Mouse (Mus musculus) intestine, embryonic 16.5 days (tissue): ENCODE data around the gene Rsg1. TPM values are rescaled to one million over a fixed set of nuclear protein-coding genes. Genes with fewer than 3 reads are reported as not detected.

Source experiments
- ATAC-seq: fragments of 200-750 bp; cut with Nextera tagmentation; 2 replicates; pipeline ENCODE4 v1.8.0; 2017; ENCODE audit warnings: moderate TSS enrichment, moderate library complexity
- H3K27ac ChIP-seq: fragments of 300-500 bp; sonication (generic); 2 replicates; pipeline ENCODE4 v1.5.1; 2014; ENCODE audit warnings: mild to moderate bottlenecking, low read length
- H3K27me3 ChIP-seq: fragments of 300-500 bp; sonication (generic); replicated peaks from 2 replicates; pipeline ENCODE4 v1.6.1; 2014; ENCODE audit warnings: low read length, control low read depth, mixed read lengths; ENCODE audit not compliant: control insufficient read depth, insufficient read depth
- H3K36me3 ChIP-seq: fragments of 300-500 bp; sonication (generic); 2 replicates; pipeline ENCODE4 v1.6.1; 2014; ENCODE audit warnings: low read length, control low read depth; ENCODE audit not compliant: control insufficient read depth, insufficient read depth
- H3K4me1 ChIP-seq: fragments of 300-500 bp; sonication (generic); 2 replicates; pipeline ENCODE4 v1.6.1; 2014; ENCODE audit warnings: low read length, control low read depth, mixed read lengths; ENCODE audit not compliant: control insufficient read depth, insufficient read depth
- H3K4me2 ChIP-seq: fragments of 300-500 bp; sonication (generic); 2 replicates; pipeline ENCODE4 v1.6.1; 2014; ENCODE audit warnings: low read depth, low read length, control low read depth
- H3K4me3 ChIP-seq: fragments of 300-500 bp; sonication (generic); 2 replicates; pipeline ENCODE4 v1.5.1; 2014; ENCODE audit warnings: mild to moderate bottlenecking, low read length
- H3K9ac ChIP-seq: fragments of 300-500 bp; sonication (generic); 2 replicates; pipeline ENCODE4 v1.6.1; 2014; ENCODE audit warnings: low read depth, low read length
- H3K9me3 ChIP-seq: fragments of 300-500 bp; sonication (generic); 2 replicates; pipeline ENCODE4 v1.6.1; 2016; ENCODE audit warnings: low read length, control low read depth; ENCODE audit not compliant: control insufficient read depth
- WGBS: fragments of 180-500 bp; shearing (Covaris S2); extraction: QIAGEN DNeasy Blood & Tissue Kit; methylation state at CpG from one replicate; pipeline ENCODE4 v1.1.7; 2014; 5-methylcytosine and 5-hydroxymethylcytosine counted together
- polyA plus RNA-seq: library from polyadenylated mRNA; unstranded; fragments of >200 nt; fragmentation: Nextera tagmentation; extraction: Ambion mirVana; gene quantifications from 2 replicates; pipeline ENCODE4 v1.2.1, GENCODE M21; 2015

Rsg1 gene
- polyA plus RNA-seq, 1 experiment from 2014 or later, result 5.1 TPM

GRCm38 (mm10) chr4:141222752-141223151 lies 9.0 kb downstream of the Rsg1 start:
- H3K4me2 ChIP-seq, result no peak overlapping the region
- H3K4me3 ChIP-seq, result no peak overlapping the region
- H3K27ac ChIP-seq, result no peak overlapping the region
- H3K36me3 ChIP-seq, result no peaks in the 10 kb centered on the region
- ATAC-seq, result no peak
- no peaks in the 10 kb centered on the region for H3K27me3 ChIP-seq
- WGBS, result 89% methylated on average over 5 of the region's 5 CpGs
- H3K9me3 ChIP-seq, result no peaks in the 10 kb centered on the region
- H3K4me1 ChIP-seq, result no peaks in the 10 kb centered on the region
- H3K9ac ChIP-seq, result no peak overlapping the region

- Histone ChIP-seq H3K4me3 (no peak overlapping the region), H3K4me1 (no peaks in the 10 kb centered on the region), H3K4me2 (no peak overlapping the region), H3K27me3 (no peaks in the 10 kb centered on the region), H3K36me3 (no peaks in the 10 kb centered on the region), H3K9ac (no peak overlapping the region), H3K27ac (no peak overlapping the region), H3K9me3 (no peaks in the 10 kb centered on the region)
- 68% methylated on average over 7 of the region's 7 CpGs for WGBS
- ATAC-seq, result peak; percentile 69; the same call in 1 of the 2 replicates
Measured at GRCm38 (mm10) chr4:141228687-141229086, 14.9 kb downstream of the Rsg1 start.

DNA sequence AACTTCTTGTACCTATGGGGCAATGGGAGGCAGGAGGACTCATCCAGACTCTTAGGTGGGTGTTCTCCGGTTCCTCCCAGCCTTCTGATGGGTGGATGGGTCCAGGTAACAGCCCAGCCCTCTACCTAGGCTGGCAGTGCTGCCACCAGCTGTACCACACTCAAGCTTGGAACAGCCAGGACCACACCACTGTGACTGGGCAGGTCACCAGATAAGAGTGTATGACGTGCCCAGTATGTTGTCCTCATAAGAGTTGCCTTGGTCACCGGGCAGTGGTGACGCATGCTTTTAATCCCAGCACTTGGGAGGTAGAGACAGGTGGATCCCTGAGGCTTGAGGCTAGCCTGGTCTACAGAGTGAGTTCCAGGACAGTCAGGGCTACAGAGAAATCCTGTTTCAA lies 19.4 kb downstream of the Rsg1 start:
- no peak for ATAC-seq
- Histone ChIP-seq H3K9me3 (no peaks in the 10 kb centered on the region), H3K27me3 (no peaks in the 10 kb centered on the region), H3K36me3 (no peaks in the 10 kb centered on the region), H3K4me1 (peaks cover 1% of the 10 kb centered on the region; the same call in 1 of the 2 replicates), H3K27ac (no peak overlapping the region), H3K9ac (no peak overlapping the region), H3K4me2 (no peak overlapping the region), H3K4me3 (no peak overlapping the region)
- 91% methylated on average over 4 of the region's 4 CpGs for WGBS

DNA sequence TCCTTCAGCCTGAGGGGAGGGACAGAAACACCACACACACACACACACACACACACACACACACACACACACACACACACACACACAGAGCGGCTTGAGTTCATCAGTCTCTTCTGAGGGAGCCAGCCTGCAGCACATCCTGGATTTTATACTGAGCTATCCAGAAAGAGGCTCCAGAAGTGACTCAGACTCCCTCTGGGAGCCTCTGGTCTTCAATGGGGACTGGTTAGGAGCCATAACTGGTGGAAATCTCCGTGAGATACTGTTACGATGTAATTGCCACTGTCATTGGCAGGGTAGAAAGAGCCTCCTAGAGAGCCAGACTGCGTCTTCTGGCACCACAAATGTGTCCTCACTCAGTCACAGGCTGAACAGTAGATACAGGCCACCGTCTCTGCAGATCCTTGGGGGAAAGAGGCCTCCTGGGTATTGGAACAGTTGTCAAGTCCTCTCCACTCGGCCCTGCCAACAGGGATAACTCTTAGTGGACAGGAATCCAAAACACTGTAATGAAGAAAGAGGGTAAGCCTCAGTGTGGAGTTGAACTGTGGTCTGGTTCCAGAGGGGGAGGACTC lies 21.9 kb downstream of the Rsg1 start:
- ATAC-seq, result no peak
- 67% methylated on average over 6 of the region's 6 CpGs for WGBS
- Histone ChIP-seq H3K4me1 (peaks cover 15% of the 10 kb centered on the region), H3K9ac (no peak overlapping the region), H3K27me3 (no peaks in the 10 kb centered on the region), H3K4me2 (no peak overlapping the region), H3K9me3 (no peaks in the 10 kb centered on the region), H3K4me3 (no peak overlapping the region), H3K27ac (no peak overlapping the region), H3K36me3 (no peaks in the 10 kb centered on the region)

DNA sequence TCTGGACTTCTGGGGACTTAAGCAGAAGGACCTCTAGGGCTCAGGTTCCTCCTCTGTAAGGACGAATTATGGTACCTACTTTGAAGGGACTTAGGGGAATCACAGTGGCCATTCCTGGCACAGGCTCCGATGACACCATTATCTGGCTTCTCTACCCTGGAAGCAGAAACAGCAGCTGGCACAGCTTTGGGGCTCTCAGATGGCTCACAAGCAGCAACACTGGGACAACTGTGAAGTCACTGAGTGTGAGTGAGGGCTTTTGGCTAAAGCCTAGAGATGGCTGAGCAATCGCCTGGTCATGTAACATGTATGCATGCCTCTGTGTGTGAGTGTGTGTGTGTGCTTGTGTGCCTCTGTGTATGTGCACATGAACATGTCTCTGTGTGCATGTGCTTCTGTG lies 23.1 kb downstream of the Rsg1 start:
- WGBS, result 76% methylated on average over 3 of the region's 3 CpGs

DNA sequence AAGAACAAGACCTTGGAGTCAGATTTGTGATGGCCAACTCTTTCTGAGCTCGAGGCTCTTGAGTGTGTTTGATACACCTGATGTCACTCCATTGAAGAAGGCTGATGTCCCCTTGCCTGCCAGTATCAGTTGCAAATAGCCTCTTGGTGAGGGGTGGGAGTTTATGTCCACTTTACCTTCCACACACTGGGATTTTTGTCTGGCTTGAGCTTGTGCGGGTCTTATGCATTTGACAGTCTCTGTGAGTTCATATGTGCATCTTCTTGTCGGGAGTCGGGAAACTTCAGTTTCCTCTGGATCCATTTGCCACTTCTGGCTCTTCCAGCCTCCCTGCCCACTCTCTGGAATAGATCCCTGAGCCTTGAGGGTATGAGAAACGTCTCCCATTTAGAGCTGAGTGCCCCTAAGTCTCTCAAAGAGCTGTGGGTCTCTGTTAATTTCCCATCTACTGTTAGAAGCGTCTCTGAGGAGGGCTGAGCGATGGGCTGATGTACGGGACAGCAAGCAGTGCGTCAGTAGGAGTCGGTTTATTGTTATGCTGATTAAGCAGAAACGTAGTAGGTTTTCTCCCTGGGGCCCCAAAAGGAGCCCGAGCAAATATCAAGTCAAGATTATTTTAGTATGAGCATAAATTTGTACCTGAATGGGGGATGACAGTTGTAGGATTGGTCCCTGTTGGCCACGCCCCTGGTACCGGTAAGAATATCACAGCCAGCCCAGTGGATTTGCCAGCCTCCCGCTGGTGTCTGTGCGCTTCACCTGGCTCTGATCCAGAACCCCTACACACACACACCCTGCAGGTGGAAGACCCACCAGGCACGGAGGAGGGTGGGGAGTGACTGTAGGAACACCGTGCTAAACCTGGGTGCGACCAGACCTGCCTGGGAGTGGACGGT lies 25.0 kb downstream of the Rsg1 start:
- Histone ChIP-seq H3K27me3 (no peaks in the 10 kb centered on the region; the same call in 1 of the 2 replicates), H3K9me3 (no peaks in the 10 kb centered on the region), H3K27ac (peak overlapping the region; percentile 76), H3K4me2 (peak overlapping the region; percentile 88), H3K36me3 (no peaks in the 10 kb centered on the region), H3K9ac (peak overlapping the region; percentile 65), H3K4me1 (peaks cover 44% of the 10 kb centered on the region), H3K4me3 (peak overlapping the region; percentile 48)
- WGBS, result 6% methylated on average over 20 of the region's 20 CpGs
- ATAC-seq, result no peak

More for the DNA sequence above, 23.1 kb downstream of the Rsg1 start:
- H3K4me3 ChIP-seq, result no peak overlapping the region
- ATAC-seq, result no peak
- no peak overlapping the region for H3K9ac ChIP-seq
- no peaks in the 10 kb centered on the region for H3K9me3 ChIP-seq
- H3K36me3 ChIP-seq, result no peaks in the 10 kb centered on the region
- no peak overlapping the region for H3K4me2 ChIP-seq
- H3K4me1 ChIP-seq, result peaks cover 27% of the 10 kb centered on the region
- no peaks in the 10 kb centered on the region; the same call in 1 of the 2 replicates for H3K27me3 ChIP-seq
- no peak overlapping the region for H3K27ac ChIP-seq

DNA sequence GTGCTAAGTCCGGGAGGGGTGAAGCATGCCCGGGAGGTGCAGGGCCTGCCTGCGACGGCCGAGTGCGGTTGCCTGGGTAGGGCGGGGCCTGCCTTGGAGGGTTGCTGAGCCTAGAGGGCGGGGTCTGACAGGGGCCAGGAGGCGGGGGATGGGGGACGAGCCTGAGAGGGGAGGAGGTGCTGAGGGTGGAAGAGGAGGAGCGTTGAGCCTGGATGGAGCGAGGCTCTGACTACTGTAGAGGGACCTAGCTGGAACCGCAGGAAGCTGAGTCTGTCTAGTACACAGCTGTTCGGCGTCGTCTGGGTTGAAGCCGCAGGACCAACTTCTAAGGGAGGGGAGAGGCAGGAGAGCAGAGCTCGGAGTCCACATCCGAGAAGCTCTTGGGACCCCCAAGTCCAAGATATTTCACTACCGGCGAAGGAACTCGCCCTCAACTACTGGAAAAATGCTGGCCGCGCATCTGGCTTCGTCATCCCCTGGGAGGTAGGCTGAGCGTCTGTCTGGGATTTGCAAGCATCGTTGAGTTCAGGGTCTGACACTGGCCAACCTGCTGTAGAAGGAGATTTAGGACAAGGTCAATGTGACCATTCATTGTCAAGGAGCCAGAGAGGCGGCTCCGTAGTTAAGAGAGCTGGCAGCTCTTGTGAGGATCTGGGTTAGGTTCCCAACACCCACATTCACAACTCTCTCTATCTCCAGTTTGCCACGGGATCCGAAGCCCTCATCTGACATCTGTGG lies 25.8 kb downstream of the Rsg1 start, which contains the start of gene Arhgef19:
TSS of gene Arhgef19 (plus strand) at position 112 of the 738 bp plus-strand sequence.
- no peaks in the 10 kb centered on the region for H3K9me3 ChIP-seq
- H3K36me3 ChIP-seq, result no peaks in the 10 kb centered on the region
- WGBS, result under 1% methylated on average over 31 of the region's 31 CpGs
- peak; percentile 90 for ATAC-seq
- H3K9ac ChIP-seq, result peak within 1 kb of the TSS; percentile 65
- H3K27me3 ChIP-seq, result no peaks in the 10 kb centered on the region; the same call in 1 of the 2 replicates
- peak within 1 kb of the TSS; percentile 76 for H3K27ac ChIP-seq
- peaks cover 52% of the 10 kb centered on the region for H3K4me1 ChIP-seq
- peak within 1 kb of the TSS; percentile 48 for H3K4me3 ChIP-seq
- peak within 1 kb of the TSS; percentile 88 for H3K4me2 ChIP-seq

DNA sequence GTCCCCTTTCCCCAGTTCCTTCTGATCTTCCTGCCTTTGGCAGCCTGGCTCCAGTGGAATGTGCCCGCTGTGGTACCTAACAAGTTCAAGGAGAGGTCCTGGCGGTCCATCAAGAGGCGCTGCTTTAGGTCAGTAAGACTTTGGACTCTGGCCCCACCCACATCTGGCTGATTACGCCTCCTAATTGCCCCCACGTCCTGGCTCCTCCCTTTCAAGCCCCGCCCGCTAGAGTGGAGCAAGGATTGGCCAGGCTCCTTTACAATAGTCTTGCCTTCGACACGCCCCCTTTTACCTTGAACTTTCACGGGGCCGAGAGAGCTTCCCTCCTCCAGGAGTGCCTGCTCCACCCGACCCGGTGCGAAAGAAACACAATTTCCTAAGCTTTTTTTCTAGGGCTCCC lies 26.9 kb downstream of the Rsg1 start:
- no peaks in the 10 kb centered on the region for H3K36me3 ChIP-seq
- H3K4me1 ChIP-seq, result peaks cover 62% of the 10 kb centered on the region
- peak overlapping the region; percentile 48 for H3K4me3 ChIP-seq
- H3K27ac ChIP-seq, result peak overlapping the region; percentile 90
- H3K9ac ChIP-seq, result peak overlapping the region; percentile 51
- peak overlapping the region; percentile 88 for H3K4me2 ChIP-seq
- no peaks in the 10 kb centered on the region; the same call in 1 of the 2 replicates for H3K27me3 ChIP-seq
- ATAC-seq, result peak; percentile 75
- 4% methylated on average over 14 of the region's 14 CpGs for WGBS
- H3K9me3 ChIP-seq, result no peaks in the 10 kb centered on the region

- H3K4me3 ChIP-seq, result peak overlapping the region; percentile 39
- peaks cover under 1% of the 10 kb centered on the region; the same call in 1 of the 2 replicates for H3K27me3 ChIP-seq
Measured at GRCm38 (mm10) chr4:141241861-141242260, 28.1 kb downstream of the Rsg1 start.

More at GRCm38 (mm10) chr4:141241861-141242260, 28.1 kb downstream of the Rsg1 start:
- 31% methylated on average over 15 of the region's 15 CpGs for WGBS
- no peak for ATAC-seq
- Histone ChIP-seq H3K36me3 (no peaks in the 10 kb centered on the region), H3K4me1 (peaks cover 73% of the 10 kb centered on the region), H3K9me3 (no peaks in the 10 kb centered on the region), H3K4me2 (peak overlapping the region; percentile 88), H3K9ac (no peak overlapping the region), H3K27ac (peak overlapping the region; percentile 45)
